Mouse (Mus musculus) cerebellum, postnatal 10 days (tissue): ENCODE results near the gene Mrpl45.
"Not testable (repeated sequence)": the region's sequence is repeated elsewhere in the genome, so short reads cannot be mapped to it uniquely, and the experiment has no call there.

Source experiments
- DNase-seq, 2 experiments: peaks; one replicate each; pipeline ENCODE4 v3.0.0; 2021; ENCODE audit warnings: mixed read lengths in 2 of 2

Gene Mrpl45

GRCm38 (mm10) chr11:97315504-97316503, at the start of gene Mrpl45:
Gene Mrpl45 (plus strand): TSS chr11:97315716.
- DNase-seq: peak; percentile 99

- not testable (repeated sequence) for DNase-seq
Measured at GRCm38 (mm10) chr11:97266544-97266943, 49.0 kb upstream of the Mrpl45 start.

DNA sequence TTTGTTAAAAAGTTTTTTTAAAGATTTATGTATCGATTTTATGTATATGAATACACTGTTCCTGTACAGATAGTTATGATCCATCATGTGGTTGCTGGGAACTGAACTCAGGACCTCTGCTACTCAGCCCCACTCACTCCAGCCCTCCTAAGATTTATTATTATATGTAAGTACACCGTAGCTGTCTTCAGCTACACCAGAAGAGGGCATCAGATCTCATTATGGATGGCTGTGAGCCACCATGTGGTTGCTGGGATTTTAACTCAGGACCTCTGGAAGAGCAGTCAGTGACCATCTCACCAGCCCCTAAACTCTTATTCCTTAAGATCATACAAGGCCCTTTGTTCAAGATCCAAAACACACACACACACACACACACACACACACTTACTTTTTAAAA, 45.5 kb upstream of the Mrpl45 start:
- not testable (repeated sequence) for DNase-seq

DNA sequence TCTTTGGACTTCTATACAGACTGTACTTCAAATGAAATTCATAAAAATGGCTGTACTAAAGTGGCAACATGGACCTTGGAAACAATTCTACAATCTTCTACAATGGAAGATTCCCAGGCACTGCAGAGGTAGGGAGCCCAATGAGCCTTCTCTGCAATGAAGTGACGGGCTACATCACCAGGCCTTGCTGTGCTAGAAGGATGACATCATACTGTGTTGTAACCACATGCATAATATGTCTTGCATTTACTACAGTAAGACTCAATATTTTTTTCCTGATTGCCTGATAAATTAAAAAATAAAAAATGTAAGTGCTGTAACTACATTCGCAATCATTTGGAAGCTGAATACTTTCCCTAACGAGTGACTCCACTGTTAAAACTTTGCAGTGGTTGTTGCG, 42.7 kb upstream of the Mrpl45 start:
- DNase-seq: no peak

DNA sequence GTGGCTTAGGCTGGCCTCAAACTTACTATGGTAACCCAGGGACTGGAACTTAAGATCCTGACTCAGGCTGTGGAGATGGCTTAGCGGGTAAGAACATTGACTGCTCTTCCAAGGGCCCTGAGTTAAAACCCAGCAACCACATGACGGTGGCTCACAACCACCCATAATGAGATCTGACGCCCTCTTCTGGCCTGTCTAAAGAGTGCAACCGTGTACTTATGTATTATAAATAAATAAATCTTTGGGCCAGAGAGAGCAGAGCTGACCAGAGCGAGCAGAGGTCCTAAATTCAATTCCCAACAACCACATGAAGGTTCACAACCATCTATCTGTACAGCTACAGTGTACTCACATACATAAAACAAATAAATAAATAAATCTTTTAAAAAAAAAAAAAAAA, 41.9 kb upstream of the Mrpl45 start:
- DNase-seq: no peak

DNA sequence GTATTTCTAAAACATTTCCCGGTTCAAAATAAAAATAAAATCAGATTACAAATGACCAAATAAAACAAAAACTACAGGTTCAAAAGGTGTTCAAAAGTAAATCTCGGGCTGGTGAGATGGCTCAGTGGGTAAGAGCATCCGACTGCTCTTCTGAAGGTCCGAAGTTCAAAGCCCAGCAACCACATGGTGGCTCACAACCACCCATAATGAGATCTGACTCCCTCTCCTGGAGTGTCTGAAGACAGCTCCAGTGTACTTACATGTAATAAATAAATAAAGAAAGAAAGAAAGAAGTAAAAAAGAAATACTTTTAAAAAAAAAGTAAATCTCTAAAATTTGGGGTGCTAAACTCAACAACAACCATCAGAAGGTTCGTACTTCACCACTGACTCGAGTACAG, 40.6 kb upstream of the Mrpl45 start:
- DNase-seq: not testable (repeated sequence)

DNA sequence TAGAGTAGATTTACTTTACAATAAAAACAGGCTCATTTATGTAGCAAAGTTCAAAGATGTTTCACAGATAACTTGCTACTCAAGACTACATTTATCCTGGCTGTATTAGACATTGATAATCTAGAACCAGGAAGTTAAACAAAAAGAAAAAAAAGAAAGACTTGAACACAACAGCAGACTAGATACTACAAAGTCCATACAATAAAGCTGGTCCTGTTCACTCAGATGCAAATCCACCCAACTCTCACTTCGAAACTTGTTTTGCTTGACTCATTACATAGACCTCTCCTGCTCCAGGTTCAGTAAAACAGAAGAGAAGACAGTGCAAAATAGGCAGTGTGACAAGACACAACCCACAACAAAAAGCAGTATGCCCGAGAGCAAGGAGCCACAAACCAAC, 40.2 kb upstream of the Mrpl45 start:
- DNase-seq: no peak

DNA sequence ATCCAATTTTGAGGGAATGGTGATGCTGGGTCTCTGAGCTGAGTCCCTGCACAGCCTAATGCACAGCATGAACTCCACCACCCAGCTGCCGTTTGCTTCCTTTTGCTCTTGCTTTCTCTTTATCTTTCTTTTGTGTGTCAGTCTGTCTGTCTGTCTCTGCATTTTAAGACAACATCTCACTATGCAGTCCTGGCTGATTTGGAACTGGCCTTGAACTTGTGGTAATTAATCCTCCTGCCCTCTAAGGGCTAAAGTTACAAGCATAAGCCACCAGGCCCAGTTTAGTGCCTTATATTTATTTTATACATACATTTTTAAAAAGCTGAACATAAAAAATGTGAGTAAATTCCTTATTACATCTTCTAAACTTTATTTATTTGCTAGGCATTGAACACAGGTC, 39.5 kb upstream of the Mrpl45 start:
- DNase-seq: no peak

DNA sequence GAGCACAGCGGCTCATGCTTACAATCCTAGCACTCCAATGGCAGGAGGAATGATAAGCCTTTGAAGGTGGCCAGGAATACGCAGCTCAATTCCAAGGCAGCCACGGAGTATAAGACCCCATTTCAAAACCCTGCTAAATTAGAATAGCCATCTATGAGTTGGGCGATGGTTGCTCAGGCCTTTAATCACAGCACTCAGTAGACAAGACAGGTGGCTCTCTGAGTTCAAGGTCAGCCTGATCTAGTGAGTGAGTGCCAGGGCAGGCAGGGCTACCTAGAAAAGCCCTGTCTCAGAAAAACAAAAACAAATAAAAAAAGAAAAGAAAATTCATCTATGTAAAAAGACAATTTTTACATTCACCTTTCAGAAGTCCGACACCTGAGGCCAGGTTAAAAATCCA, 38.4 kb upstream of the Mrpl45 start:
- no peak for DNase-seq

GRCm38 (mm10) chr11:97278456-97278855, 37.1 kb upstream of the Mrpl45 start:
- no peak for DNase-seq

- DNase-seq: no peak
Measured at GRCm38 (mm10) chr11:97279040-97279404, 36.5 kb upstream of the Mrpl45 start.

- DNase-seq: peak; percentile 82 to 85
Measured at GRCm38 (mm10) chr11:97279405-97280215, 35.9 kb upstream of the Mrpl45 start.

GRCm38 (mm10) chr11:97280216-97280861, 35.2 kb upstream of the Mrpl45 start, which contains the start of gene Npepps:
Gene Npepps (minus strand): TSS chr11:97280638.
- DNase-seq: peak; percentile 89 to 92

DNA sequence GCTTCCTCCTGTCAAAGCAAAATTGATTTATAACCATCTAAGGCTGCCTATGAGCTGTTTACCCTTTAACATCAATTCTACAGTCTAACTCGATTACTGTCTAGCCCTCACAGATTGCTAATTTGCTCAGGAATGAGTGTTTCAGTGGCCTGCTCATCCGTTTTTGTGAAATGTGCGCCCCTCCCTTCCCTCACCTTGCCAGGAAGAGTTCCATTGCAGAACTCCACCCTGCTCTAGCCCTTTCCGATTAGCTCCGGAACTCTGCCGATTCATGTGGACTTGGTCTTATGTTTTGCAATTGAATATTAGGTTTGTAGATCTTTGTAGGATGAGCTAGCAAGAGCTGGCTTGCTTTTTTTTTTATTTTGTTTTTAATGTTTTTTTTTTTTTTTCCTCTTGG, 33.3 kb upstream of the Mrpl45 start:
- DNase-seq: no peak

DNA sequence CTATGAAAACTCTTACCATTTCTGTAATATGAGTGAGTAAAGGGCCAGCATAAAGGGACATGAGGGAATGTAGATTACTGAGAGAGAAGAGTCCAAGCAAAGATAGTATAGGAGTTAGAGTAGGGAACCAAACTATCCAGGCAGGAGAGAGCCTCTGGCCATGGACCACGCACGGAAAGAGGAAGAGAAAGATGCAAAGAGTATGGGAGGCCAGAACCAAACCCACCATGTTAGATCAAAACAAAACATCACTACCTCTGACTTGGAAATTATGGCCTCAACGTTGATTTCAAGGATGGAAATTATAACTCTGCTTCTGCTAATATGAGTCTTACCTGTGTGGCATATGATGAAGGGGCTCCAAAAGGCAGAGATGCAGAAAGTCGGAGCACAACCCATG, 30.7 kb upstream of the Mrpl45 start:
- no peak for DNase-seq

DNA sequence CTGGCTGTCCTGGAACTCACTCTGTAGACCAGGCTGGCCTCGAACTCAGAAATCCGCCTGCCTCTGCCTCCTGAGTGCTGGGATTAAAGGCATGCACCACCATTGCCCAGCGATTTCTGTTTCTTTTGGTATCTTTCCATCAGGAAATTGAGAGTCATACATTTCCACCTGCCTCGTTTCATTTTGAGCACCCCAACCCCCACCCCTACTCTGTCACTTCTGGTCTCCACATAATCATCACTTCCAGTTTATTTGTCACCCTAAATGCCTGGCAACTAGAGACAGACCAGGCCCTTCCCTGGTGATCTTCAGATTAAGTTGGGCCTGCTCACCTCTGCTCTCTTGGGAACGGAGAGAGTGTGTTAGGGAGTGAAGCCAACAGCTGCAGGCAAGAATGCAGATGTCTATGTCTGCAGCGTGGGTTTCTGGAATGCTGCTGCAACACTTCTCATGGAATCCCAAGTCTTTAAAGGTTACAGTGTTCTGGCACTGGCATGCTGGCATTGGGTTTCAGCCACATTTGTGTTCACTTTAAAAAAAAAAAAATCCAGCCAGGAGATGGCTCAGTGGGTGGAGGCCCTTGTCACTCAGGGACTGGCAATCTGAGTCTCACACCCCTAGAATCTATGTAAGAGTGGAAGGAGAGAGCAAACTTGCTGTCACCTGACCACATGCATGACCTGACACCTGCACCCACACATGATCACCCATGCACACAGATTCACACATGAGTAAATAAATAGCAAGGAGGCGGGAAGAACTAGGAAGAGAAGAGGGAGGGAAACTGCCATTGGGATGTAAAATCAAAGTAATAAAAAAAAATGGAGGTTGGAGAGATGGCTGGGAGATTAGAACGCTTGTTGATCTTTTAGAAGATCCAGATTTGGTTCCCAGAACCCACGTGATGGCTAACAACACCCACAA, 29.4 kb upstream of the Mrpl45 start:
- DNase-seq: no peak

- no peak for DNase-seq
Measured at GRCm38 (mm10) chr11:97286973-97287372, 28.5 kb upstream of the Mrpl45 start.

- no peak for DNase-seq
Measured at GRCm38 (mm10) chr11:97287643-97288042, 27.9 kb upstream of the Mrpl45 start.

- DNase-seq: peak; percentile 34 to 38
Measured at GRCm38 (mm10) chr11:97289276-97290230, 26.0 kb upstream of the Mrpl45 start.

DNA sequence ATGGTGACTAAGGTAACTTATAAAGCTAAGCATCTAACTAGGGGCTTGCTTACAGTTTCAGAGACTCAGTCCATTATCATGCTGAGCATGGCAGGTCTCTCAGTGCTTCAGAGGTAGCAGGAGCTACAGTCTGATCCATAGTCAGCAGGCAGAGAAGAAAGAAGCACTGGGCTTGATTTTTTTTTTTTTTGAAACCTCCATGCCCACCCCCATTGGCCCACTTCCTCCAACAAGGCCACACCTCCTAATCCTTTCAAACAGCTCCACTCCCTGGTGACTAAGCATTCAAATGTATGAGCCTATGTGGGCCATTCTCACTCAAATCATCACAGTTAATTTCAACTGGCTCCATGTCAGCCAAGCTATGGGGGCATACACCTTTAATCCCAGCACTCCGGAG, 22.8 kb upstream of the Mrpl45 start:
- no peak for DNase-seq

DNA sequence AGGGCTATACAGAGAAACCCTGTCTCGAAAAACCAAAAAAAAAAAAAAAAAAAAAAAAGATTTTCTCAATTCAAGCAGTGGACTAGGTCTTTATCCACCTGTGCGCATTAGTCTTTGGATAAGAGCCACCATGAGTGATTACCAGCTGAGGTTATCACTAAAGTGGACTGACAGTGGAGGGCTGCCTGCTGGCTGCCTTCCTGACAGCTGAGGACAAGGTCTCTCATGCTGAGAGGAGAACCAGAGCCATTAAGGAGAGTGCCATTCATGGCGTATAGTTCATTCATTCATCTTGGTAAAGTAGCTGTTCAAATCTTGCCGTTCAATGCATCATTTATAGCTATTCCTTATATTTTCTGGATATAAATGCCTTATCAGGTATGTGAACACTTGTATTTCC, 19.0 kb upstream of the Mrpl45 start:
- DNase-seq: peak in 1 of 2 experiments; percentile 36
